Mouse (Mus musculus): ENCODE data around the gene Dntt. TPM values are rescaled to one million over a fixed set of nuclear protein-coding genes. Genes with fewer than 3 reads are reported as not detected.
A peak's percentile ranks its signal among the peaks of the same experiment; 100 is the strongest.

Dntt gene
- polyA plus RNA-seq (2016; fragmentation: Nextera tagmentation; extraction: Ambion mirVana): 0.06 TPM in 1 of 2 replicates, not detected in the other

- H3K4me3 ChIP-seq: no peak within 1 kb of the TSS
- H3K4me1 ChIP-seq: no peaks in the 10 kb centered on the region
- WGBS: 79% methylated on average over 6 of the region's 6 CpGs
Observed at GRCm38 (mm10) chr19:41029219-41029618, at the start of gene Dntt. Gene Dntt, plus strand, starts transcription at chr19:41029275.

GRCm38 (mm10) chr19:40980671-40981070 lies 48.4 kb upstream of the Dntt start:
- Histone ChIP-seq H3K36me3 (no peaks in the 10 kb centered on the region), H3K4me3 (no peak overlapping the region), H3K27ac (no peak overlapping the region), H3K4me1 (no peaks in the 10 kb centered on the region), H3K9me3 (no peaks in the 10 kb centered on the region), H3K27me3 (ENCODE audit: insufficient read depth, poor library complexity, severe bottlenecking) (no peaks in the 10 kb centered on the region)
- WGBS: 77% methylated on average over 5 of the region's 5 CpGs
- DNase-seq (ENCODE audit: low spot score): peak; percentile 36

More at GRCm38 (mm10) chr19:41029219-41029618, at the start of gene Dntt:
- no peak for DNase-seq (ENCODE audit: low spot score)
- H3K9me3 ChIP-seq: no peaks in the 10 kb centered on the region
- H3K27me3 ChIP-seq (ENCODE audit: insufficient read depth, poor library complexity, severe bottlenecking): no peaks in the 10 kb centered on the region
- H3K27ac ChIP-seq: no peak within 1 kb of the TSS
- H3K36me3 ChIP-seq: no peaks in the 10 kb centered on the region

DNA sequence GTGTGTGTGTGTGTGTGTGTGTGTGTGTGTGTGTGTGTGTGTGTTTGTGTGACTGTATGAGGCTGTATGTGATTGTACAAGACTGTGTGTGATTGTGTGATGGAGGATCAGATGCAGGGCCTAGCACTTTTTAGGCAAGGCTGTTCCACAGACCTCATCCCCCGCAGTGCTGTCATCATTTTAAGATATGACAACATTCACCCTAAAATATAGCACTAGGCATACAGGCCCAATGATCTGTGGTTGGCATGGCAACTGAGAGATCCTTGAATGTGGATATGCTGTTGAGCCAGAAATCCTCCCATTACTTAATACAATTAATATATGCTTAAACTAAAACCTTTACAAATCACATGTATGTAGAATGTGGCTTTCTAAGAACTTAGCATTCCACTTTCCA lies 44.5 kb upstream of the Dntt start:
- Histone ChIP-seq H3K27ac (no peak overlapping the region), H3K27me3 (ENCODE audit: insufficient read depth, poor library complexity, severe bottlenecking) (no peaks in the 10 kb centered on the region), H3K9me3 (no peaks in the 10 kb centered on the region), H3K36me3 (no peaks in the 10 kb centered on the region), H3K4me1 (no peaks in the 10 kb centered on the region), H3K4me3 (no peak overlapping the region)
- peak; percentile 28 for DNase-seq (ENCODE audit: low spot score)
- 86% methylated on average over 1 of the region's 1 CpGs for WGBS

GRCm38 (mm10) chr19:40988856-40989255 lies 40.2 kb upstream of the Dntt start:
- H3K36me3 ChIP-seq: no peaks in the 10 kb centered on the region
- no peaks in the 10 kb centered on the region for H3K4me1 ChIP-seq
- H3K27ac ChIP-seq: no peak overlapping the region
- no peak overlapping the region for H3K4me3 ChIP-seq
- DNase-seq (ENCODE audit: low spot score): peak; percentile 52
- WGBS: 71% methylated on average over 5 of the region's 5 CpGs
- no peaks in the 10 kb centered on the region for H3K9me3 ChIP-seq
- no peaks in the 10 kb centered on the region for H3K27me3 ChIP-seq (ENCODE audit: insufficient read depth, poor library complexity, severe bottlenecking)

GRCm38 (mm10) chr19:40989961-40990600 lies 39.0 kb upstream of the Dntt start:
- 76% methylated on average over 9 of the region's 9 CpGs for WGBS
- Histone ChIP-seq H3K9me3 (no peaks in the 10 kb centered on the region), H3K4me3 (no peak overlapping the region), H3K27me3 (ENCODE audit: insufficient read depth, poor library complexity, severe bottlenecking) (no peaks in the 10 kb centered on the region), H3K4me1 (0 out of 2 replicates have a peak, but pooled peaks cover 2% of the 10 kb centered on the region), H3K36me3 (no peaks in the 10 kb centered on the region), H3K27ac (no peak overlapping the region)
- DNase-seq (ENCODE audit: low spot score): peak; percentile 31

DNA sequence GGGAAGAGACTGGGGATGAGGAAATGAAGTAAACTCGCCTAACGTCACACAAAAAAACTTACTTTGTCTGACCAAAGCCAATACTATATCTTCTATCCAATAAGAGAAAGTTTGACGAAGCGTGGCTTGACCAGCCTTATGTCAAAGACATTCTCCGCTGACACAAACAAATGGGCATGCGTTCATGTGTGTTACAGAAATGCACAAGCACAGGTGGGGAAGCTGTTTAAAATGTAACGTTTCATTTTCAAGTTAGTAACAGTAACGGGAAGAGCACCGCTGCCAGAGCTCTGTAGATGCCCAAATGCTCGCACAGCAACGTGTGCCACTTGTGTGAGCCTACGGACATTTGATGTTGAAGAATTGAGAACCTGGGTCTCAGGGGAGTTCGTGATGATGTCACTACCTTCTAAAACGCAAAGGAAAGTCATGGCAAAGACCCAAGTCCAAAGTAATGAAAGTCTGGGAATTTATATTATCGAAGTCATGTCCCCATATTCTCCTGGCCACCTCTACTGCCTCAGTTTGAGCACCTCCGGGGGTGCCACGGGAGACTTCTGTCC lies 38.2 kb upstream of the Dntt start:
- WGBS: 89% methylated on average over 17 of the region's 17 CpGs
- H3K9me3 ChIP-seq: no peaks in the 10 kb centered on the region

GRCm38 (mm10) chr19:40991626-40992025 lies 37.4 kb upstream of the Dntt start:
- no peaks in the 10 kb centered on the region for H3K27me3 ChIP-seq (ENCODE audit: insufficient read depth, poor library complexity, severe bottlenecking)
- DNase-seq (ENCODE audit: low spot score): peak; percentile 50
- 79% methylated on average over 7 of the region's 7 CpGs for WGBS
- H3K9me3 ChIP-seq: no peaks in the 10 kb centered on the region
- H3K4me3 ChIP-seq: no peak overlapping the region
- no peak overlapping the region for H3K27ac ChIP-seq
- H3K4me1 ChIP-seq: 0 out of 2 replicates have a peak, but pooled peaks cover 3% of the 10 kb centered on the region
- H3K36me3 ChIP-seq: no peaks in the 10 kb centered on the region

More for the DNA sequence above, 38.2 kb upstream of the Dntt start:
- H3K27ac ChIP-seq: no peak overlapping the region
- no peak overlapping the region for H3K4me3 ChIP-seq
- H3K27me3 ChIP-seq (ENCODE audit: insufficient read depth, poor library complexity, severe bottlenecking): no peaks in the 10 kb centered on the region
- DNase-seq (ENCODE audit: low spot score): peak; percentile 31
- H3K4me1 ChIP-seq: 0 out of 2 replicates have a peak, but pooled peaks cover 3% of the 10 kb centered on the region
- no peaks in the 10 kb centered on the region for H3K36me3 ChIP-seq

DNA sequence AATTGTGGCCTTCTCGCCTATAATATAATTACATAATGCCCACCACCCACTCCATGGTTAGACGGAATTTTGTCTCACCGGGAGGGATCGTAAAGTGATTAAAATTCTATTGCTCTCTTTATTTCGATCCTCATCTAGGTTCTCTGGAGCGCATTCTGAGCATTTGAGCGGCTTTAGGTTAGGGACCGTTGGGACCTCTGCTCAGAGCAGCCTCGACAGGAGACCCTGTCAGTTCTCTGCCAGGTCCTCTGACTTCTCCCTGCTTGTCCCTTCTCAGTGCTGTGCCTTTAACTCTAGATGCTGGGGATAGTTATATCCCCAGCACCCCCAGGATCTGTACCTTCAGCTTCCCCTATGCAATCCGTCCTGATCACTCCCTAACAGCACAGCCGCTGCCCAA lies 37.0 kb upstream of the Dntt start:
- H3K4me3 ChIP-seq: no peak overlapping the region
- WGBS: 83% methylated on average over 11 of the region's 11 CpGs
- peak; percentile 66 for DNase-seq (ENCODE audit: low spot score)

GRCm38 (mm10) chr19:40992517-40993044 lies 36.5 kb upstream of the Dntt start:
- H3K27ac ChIP-seq: no peak overlapping the region
- H3K36me3 ChIP-seq: no peaks in the 10 kb centered on the region
- H3K4me1 ChIP-seq: 0 out of 2 replicates have a peak, but pooled peaks cover 3% of the 10 kb centered on the region
- no peaks in the 10 kb centered on the region for H3K9me3 ChIP-seq
- H3K4me3 ChIP-seq: no peak overlapping the region
- 74% methylated on average over 8 of the region's 8 CpGs for WGBS
- peak; percentile 48 for DNase-seq (ENCODE audit: low spot score)
- no peaks in the 10 kb centered on the region for H3K27me3 ChIP-seq (ENCODE audit: insufficient read depth, poor library complexity, severe bottlenecking)

More for the DNA sequence above, 37.0 kb upstream of the Dntt start:
- no peaks in the 10 kb centered on the region for H3K9me3 ChIP-seq
- no peaks in the 10 kb centered on the region for H3K27me3 ChIP-seq (ENCODE audit: insufficient read depth, poor library complexity, severe bottlenecking)
- H3K36me3 ChIP-seq: no peaks in the 10 kb centered on the region
- H3K4me1 ChIP-seq: 0 out of 2 replicates have a peak, but pooled peaks cover 3% of the 10 kb centered on the region
- no peak overlapping the region for H3K27ac ChIP-seq

GRCm38 (mm10) chr19:40993356-40993755 lies 35.7 kb upstream of the Dntt start:
- 87% methylated on average over 5 of the region's 5 CpGs for WGBS
- H3K27ac ChIP-seq: no peak overlapping the region
- H3K36me3 ChIP-seq: no peaks in the 10 kb centered on the region
- DNase-seq (ENCODE audit: low spot score): no peak
- H3K4me3 ChIP-seq: no peak overlapping the region
- no peaks in the 10 kb centered on the region for H3K9me3 ChIP-seq
- H3K27me3 ChIP-seq (ENCODE audit: insufficient read depth, poor library complexity, severe bottlenecking): no peaks in the 10 kb centered on the region
- 0 out of 2 replicates have a peak, but pooled peaks cover 3% of the 10 kb centered on the region for H3K4me1 ChIP-seq

DNA sequence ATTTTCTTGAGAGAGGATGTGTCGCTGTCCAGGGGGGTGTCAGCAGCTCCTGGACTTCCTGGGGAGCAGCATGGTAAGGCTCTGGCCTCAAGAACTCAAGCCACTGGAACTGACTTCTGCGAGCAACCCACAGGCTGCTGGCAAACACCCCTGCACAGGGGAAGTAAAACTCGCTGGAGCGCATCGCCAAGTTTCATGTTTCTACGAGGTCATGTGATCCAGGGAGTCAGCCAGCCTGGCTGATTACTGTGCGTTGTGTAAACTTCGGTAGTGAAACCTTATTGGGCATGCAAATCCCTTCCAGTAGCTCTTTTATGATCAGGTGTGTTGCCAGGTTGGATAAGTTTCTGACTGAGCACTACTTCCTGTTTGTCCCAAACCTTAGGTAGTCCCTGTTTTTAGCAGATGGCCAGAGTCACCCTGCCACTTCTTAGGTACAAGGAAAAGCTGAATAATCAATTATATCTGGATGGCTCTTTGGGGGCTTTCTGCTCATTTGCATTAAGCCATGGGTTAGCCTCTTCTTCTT lies 35.0 kb upstream of the Dntt start, which contains the start of gene Blnk:
TSS of gene Blnk (minus strand) at position 479 of the 529 bp plus-strand sequence.
- H3K4me1 ChIP-seq: 0 out of 2 replicates have a peak, but pooled peaks cover 3% of the 10 kb centered on the region
- no peaks in the 10 kb centered on the region for H3K36me3 ChIP-seq
- DNase-seq (ENCODE audit: low spot score): peak; percentile 59
- no peaks in the 10 kb centered on the region for H3K27me3 ChIP-seq (ENCODE audit: insufficient read depth, poor library complexity, severe bottlenecking)
- no peak within 1 kb of the TSS for H3K27ac ChIP-seq
- WGBS: 60% methylated on average over 8 of the region's 8 CpGs
- H3K4me3 ChIP-seq: no peak within 1 kb of the TSS
- H3K9me3 ChIP-seq: no peaks in the 10 kb centered on the region

DNA sequence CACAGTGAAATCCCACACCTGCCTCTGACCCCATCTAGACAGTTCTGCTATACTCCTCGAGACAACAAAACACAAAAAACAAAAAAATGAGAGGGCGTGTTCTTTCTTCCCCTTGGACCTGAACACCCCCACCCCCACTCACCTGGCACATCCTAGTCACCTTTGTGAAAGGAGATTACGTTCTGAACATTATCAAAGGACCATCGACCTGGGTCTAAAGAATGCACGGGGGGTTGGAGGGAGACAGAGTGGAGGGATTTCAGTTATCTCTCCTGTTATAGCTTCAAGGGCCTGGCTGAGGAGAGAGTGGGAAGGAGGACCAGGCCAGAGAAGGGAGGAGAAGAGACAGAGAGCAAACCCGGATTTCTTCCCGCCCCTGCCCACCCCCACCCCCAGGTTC lies 34.2 kb upstream of the Dntt start:
- Histone ChIP-seq H3K36me3 (no peaks in the 10 kb centered on the region), H3K27ac (no peak overlapping the region), H3K9me3 (no peaks in the 10 kb centered on the region), H3K4me3 (no peak overlapping the region), H3K27me3 (ENCODE audit: insufficient read depth, poor library complexity, severe bottlenecking) (no peaks in the 10 kb centered on the region), H3K4me1 (0 out of 2 replicates have a peak, but pooled peaks cover 3% of the 10 kb centered on the region)
- 52% methylated on average over 7 of the region's 7 CpGs for WGBS
- DNase-seq (ENCODE audit: low spot score): peak; percentile 42

Data from heart, embryonic 10.5 days (tissue).